Mouse (Mus musculus) brain, embryonic 18.5 days (tissue): ENCODE measurements around the gene Ephb2.

Experiments used
- DNase-seq: peaks from one replicate; pipeline ENCODE4 v3.0.0-alpha.2; 2012; ENCODE audit warnings: low read depth, low spot score

The Ephb2 gene

DNA sequence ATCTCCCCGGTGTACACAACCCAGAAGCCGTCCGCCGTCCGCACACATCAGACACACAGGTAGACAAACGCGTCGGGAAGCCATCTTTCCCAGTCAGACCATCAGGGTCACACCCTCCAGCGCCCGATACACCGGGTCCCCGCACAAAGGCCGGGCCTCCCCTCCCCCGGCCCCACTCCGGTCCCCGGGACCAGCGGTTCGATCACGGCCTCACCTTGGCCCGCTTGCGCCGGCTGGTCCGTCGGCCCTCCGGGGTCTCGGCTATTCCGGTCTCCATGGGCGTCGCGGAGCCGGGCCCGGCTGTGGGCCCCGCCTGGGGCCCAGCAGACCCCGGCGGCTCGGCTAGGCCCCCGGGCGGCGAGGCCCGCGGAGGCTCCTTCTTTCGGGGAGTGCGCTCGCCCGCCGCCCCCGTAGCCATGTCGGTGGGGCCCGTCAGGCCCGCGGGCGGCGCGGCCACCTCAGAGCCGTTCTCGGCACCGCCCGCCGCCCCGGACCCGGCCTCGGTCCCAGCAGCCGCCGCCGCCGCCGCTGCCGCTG, 233.7 kb downstream of the Ephb2 start:
- peak; percentile 3 for DNase-seq

DNA sequence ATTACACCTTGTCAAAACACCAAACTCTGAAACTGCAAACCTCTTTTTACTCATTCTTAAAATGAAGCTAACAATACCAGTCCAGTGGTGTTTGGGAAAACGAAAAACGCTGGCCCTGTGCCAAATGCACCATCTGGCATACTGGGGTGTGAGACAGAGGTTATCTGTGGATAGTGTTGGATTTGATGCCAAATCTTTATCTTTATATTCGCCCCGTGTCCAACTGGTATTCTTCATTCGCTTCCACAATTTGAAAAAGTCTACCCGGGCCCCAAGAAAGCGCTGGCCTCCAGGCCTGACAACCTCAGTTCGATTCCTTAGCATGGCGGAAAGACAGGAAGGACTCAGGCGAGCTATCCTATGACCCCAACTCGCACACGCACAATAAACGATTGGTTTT, 234.3 kb downstream of the Ephb2 start:
- DNase-seq: peak; percentile 24

DNA sequence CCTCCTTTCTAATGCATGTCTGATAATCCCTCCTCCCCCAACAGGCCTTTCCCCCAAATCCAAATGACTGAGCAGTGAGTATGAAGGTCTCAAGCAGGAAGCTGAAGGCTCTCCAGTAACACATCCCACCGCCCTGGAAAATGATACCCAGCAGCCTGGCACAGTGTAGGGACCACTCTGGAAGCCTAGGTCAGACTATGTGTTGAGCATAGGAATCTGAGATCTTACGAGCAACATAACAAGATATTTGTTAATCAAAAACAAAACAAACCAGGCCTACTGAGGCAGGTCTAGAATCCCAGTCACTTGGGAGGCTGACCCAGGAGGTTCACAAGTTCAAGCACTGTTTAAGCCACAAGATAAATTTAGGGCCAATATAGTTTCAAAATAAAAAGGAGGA, 235.3 kb downstream of the Ephb2 start:
- DNase-seq: no peak

DNA sequence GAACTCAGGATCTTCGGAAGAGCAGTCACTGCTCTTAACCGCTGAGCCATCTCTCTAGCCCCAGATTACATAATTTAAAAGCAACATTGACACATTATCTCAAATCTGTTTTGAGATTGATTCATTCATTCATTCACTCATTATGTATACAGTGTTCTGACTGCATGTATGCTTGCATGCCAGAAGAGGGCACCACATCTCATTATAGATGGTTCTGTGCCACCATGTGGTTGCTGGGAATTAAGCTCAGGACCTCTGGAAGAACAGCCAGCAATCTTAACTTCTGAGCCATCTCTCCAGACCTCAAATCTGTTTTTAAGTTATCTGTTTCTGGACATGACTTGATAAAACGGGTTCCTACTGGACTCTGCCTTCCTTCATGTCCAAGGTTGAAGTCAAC, 235.9 kb downstream of the Ephb2 start:
- no peak for DNase-seq

DNA sequence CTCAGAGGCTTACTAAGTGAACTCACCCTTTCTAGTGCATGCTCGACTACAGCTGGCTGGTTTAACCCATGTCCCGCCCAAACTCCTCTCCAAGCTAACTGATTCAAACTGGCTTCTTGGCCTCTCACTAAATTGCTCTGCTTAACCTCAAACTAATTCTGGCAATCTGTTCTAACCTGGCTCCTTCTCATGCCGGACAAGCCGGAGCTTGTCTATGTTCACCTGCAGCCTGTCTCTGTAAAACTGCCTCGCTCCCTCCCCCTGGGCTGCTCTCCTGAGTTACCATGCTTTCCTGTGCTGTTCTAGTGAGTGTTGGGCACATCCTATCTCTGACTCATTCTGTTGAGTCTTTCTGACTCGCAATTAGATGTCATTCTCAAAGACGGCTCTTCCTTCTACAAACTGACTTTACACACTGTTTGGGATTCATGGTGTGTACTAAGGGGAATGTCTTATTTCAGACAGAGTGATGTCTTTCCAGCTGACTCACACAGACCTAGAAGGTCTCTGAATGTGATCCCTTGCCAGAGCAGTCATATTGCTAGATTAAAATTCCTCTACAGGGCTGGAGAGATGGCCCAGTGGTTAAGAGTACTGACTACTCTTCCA, 237.4 kb downstream of the Ephb2 start:
- no peak for DNase-seq
